Mouse (Mus musculus): ENCODE measurements around the gene Cadm3. TPM values are rescaled to one million over a fixed set of nuclear protein-coding genes. Genes with fewer than 3 reads are reported as not detected.

Cadm3 gene
- polyA plus RNA-seq, 1 experiment from 2014 or later = 30.7 TPM

Other genes starting within 250 kb of the Cadm3 start
- gene Olfr1408, start 230.3 kb downstream of the Cadm3 start, polyA plus RNA-seq (2014; fragmentation: Nextera tagmentation; extraction: Ambion mirVana) = not detected in 2 replicates
- not detected in 2 replicates for gene Olfr1406, start 177.1 kb downstream of the Cadm3 start, polyA plus RNA-seq (2014; fragmentation: Nextera tagmentation; extraction: Ambion mirVana)
- gene Olfr218, start 169.9 kb downstream of the Cadm3 start, polyA plus RNA-seq (2014; fragmentation: Nextera tagmentation; extraction: Ambion mirVana) = not detected in 2 replicates
- gene Olfr1404, start 155.3 kb downstream of the Cadm3 start, polyA plus RNA-seq (2014; fragmentation: Nextera tagmentation; extraction: Ambion mirVana) = not detected in 2 replicates
- not detected in 2 replicates for gene Fcer1a, start 140.5 kb downstream of the Cadm3 start, polyA plus RNA-seq (2014; fragmentation: Nextera tagmentation; extraction: Ambion mirVana)
- not detected in 2 replicates for gene Olfr418, start 101.7 kb downstream of the Cadm3 start, polyA plus RNA-seq (2014; fragmentation: Nextera tagmentation; extraction: Ambion mirVana)
- not detected in 2 replicates for gene Mptx2, start 89.9 kb downstream of the Cadm3 start, polyA plus RNA-seq (2014; fragmentation: Nextera tagmentation; extraction: Ambion mirVana)
- gene Ackr1, start 33.9 kb downstream of the Cadm3 start, polyA plus RNA-seq (2014; fragmentation: Nextera tagmentation; extraction: Ambion mirVana) = 5.6 and 6.4 TPM in 2 replicates
- 3.0 and 4.1 TPM in 2 replicates for gene Aim2, start 16.8 kb downstream of the Cadm3 start, polyA plus RNA-seq (2014; fragmentation: Nextera tagmentation; extraction: Ambion mirVana)
- 0.04 TPM in 1 of 2 replicates, not detected in the other for gene Ifi206, start 123.3 kb upstream of the Cadm3 start, polyA plus RNA-seq (2014; fragmentation: Nextera tagmentation; extraction: Ambion mirVana)
- gene Ifi214, start 168.3 kb upstream of the Cadm3 start, polyA plus RNA-seq (2014; fragmentation: Nextera tagmentation; extraction: Ambion mirVana) = not detected in 2 replicates
- not detected in 2 replicates for gene Ifi213, start 231.6 kb upstream of the Cadm3 start, polyA plus RNA-seq (2014; fragmentation: Nextera tagmentation; extraction: Ambion mirVana)